Mouse (Mus musculus): ENCODE measurements around the gene Tex264. TPM values are rescaled to one million over a fixed set of nuclear protein-coding genes. Genes with fewer than 3 reads are reported as not detected.

The Tex264 gene
- polyA plus RNA-seq, 3 experiments from 2014 or later = 23.1 to 36.9 (median 34.4) TPM

Other genes with a start within 250 kb of the Tex264 start
- 10 to 100 TPM in 1 of 3 experiments, 1 to 10 TPM in 2; 8.9 to 14.6 (median 9.4) TPM for gene Acy1, start 247.6 kb downstream of the Tex264 start, polyA plus RNA-seq (2017; shearing (Covaris generic))
- gene Abhd14b, start 238.5 kb downstream of the Tex264 start, polyA plus RNA-seq (2017; shearing (Covaris generic)) = 10 to 100 TPM in 2 of 3 experiments, 1 to 10 TPM in 1; 6.3 to 17.6 (median 12.6) TPM
- gene Abhd14a, start 238.2 kb downstream of the Tex264 start, polyA plus RNA-seq (2017; shearing (Covaris generic)) = 10 to 100 TPM in 2 of 3 experiments, 1 to 10 TPM in 1; 8.1 to 14.9 (median 14.4) TPM
- 1 to 10 TPM; 4.1 to 5.0 (median 4.4) TPM for gene Pcbp4, start 232.6 kb downstream of the Tex264 start, polyA plus RNA-seq (2017; shearing (Covaris generic))
- not detected for gene Gpr62, start 220.0 kb downstream of the Tex264 start, polyA plus RNA-seq (2017; shearing (Covaris generic))
- 10 to 100 TPM; 21.5 to 34.6 (median 29.4) TPM for gene Rrp9, start 210.0 kb downstream of the Tex264 start, polyA plus RNA-seq (2017; shearing (Covaris generic))
- 10 to 100 TPM; 32.4 to 68.7 (median 54.1) TPM for gene Parp3, start 209.0 kb downstream of the Tex264 start, polyA plus RNA-seq (2017; shearing (Covaris generic))
- not detected for gene Iqcf1, start 186.0 kb downstream of the Tex264 start, polyA plus RNA-seq (2017; shearing (Covaris generic))
- not detected for gene Iqcf5, start 171.4 kb downstream of the Tex264 start, polyA plus RNA-seq (2017; shearing (Covaris generic))
- gene Iqcf3, start 124.3 kb downstream of the Tex264 start, polyA plus RNA-seq (2017; shearing (Covaris generic)) = not detected
- gene Iqcf4, start 114.9 kb downstream of the Tex264 start, polyA plus RNA-seq (2017; shearing (Covaris generic)) = not detected
- not detected for gene Iqcf6, start 59.3 kb downstream of the Tex264 start, polyA plus RNA-seq (2017; shearing (Covaris generic))
- not detected for gene Grm2, start 29.8 kb downstream of the Tex264 start, polyA plus RNA-seq (2017; shearing (Covaris generic))
- 1 to 10 TPM; 3.2 to 4.5 (median 3.4) TPM for gene Rad54l2, start 103.3 kb upstream of the Tex264 start, polyA plus RNA-seq (2017; shearing (Covaris generic))
- 10 to 100 TPM; 19.5 to 23.1 (median 21.6) TPM for gene Dcaf1, start 135.9 kb upstream of the Tex264 start, polyA plus RNA-seq (2017; shearing (Covaris generic))
- 1 to 10 TPM; 3.8 to 4.7 (median 4.0) TPM for gene Rbm15b, start 201.5 kb upstream of the Tex264 start, polyA plus RNA-seq (2017; shearing (Covaris generic))
- 100 to 1,000 TPM; 139 to 251 (median 140) TPM for gene Manf, start 206.1 kb upstream of the Tex264 start, polyA plus RNA-seq (2017; shearing (Covaris generic))

Measured in inflammation-experienced regulatory T-cells, adult 6 months (primary cell).